Mouse (Mus musculus): Measurements from ENCODE around the gene Ppp2ca.
"Not testable (repeated sequence)": the region's sequence is repeated elsewhere in the genome, so short reads cannot be mapped to it uniquely, and the experiment has no call there.

Ppp2ca gene

DNA sequence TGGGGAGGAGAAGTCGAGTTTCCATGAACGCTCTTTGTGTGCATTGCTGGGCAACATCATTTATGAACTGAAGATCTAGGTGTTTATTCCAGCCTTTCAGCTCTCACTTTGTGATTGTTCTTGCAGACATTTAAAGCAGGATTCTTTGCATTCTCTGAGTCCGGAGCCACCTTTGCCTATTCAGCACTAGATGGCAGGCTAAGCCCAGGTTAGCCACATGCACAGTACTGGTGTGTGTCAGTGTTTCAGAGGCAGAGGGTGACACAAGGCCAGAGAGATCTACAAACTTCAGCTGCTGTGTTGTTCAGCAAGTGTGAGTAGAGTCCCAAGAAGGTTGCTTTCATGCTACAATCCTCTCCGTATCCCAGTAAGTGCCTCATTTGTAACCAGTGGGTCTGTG, 45.2 kb downstream of the Ppp2ca start:
- not testable (repeated sequence) for DNase-seq (ENCODE audit: low spot score)

DNA sequence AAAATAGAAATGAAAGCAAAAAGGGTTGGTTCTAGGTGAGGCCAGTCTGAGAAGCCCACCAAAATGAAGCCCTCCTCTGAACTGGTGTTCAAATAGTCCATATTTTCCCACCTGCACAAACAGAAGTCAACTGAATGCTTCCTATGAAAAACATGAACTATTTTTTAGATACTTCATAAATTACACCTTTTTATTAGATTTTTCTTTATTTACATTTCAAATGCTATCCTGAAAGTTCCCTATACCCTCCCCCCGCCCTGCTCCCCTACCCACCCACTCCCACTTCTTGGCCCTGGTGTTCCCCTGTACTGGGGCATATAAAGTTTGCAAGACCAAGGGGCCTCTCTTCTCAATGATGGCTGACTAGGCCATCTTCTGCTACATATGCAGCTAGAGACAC, 46.9 kb downstream of the Ppp2ca start, which contains the start of gene Olfr1373:
Gene Olfr1373, minus strand, starts transcription at position 101 of the 400 bp plus-strand sequence.
- not testable (repeated sequence) for DNase-seq (ENCODE audit: low spot score)

DNA sequence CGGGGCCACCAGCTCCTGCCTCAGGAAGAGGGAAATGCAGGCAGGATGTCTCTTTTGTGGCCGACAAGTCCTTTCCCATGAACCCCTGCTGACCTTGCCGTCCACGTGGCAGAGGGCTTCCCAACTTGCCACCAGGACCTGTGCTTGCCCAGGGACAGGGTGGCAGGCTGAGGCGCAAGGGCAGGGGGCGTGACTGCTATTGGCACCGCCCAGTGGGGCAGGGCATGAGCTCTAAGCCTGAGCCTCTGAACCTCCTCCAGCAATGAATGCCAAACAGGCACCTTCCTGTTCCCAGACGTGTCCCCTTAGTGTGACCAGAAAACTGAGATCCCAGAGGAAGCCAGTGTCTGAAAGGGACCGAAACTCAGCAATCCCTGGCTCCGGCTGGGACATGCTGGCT, 65.4 kb downstream of the Ppp2ca start:
- no peak for DNase-seq (ENCODE audit: low spot score)

DNA sequence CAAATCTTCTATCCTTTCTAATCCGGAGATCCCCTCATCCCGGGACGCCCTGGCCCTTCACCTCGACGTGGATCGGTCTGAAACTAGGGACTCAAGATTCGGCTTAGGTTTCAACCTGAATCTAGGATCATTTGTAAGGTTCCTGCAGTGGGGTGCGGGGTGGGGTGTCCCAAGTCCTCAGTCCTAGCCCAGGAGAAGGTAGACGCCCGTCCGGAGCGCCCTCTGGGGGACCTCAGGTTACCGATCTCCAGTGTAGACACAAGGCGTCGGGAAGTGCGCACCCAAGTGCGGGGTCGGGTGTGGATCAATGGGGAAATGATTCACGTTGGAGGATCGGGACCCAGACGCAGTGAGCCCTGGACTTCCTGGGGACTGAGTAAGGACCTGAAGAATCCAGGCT, 68.6 kb downstream of the Ppp2ca start:
- no peak for DNase-seq (ENCODE audit: low spot score)

DNA sequence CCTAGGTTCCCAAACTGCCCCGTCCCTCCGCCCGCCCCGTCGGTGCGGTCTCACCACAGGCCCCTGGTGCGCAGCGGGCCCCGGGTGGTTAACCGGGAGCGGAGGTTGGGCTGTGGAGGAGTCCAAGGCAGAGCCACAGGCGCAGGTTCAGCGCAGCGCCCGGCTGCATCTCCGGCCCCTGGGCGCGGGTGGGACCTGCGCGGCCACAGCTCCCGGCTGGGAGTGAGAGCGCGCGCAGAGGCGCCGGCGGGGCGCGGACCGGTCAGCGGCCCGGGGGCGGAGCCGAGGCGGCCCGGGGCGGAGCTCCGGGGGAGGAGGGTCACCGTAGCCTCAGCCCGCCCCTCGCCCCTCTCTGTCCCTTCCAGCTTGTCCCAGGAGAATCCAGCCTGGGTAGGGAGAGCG, 69.4 kb downstream of the Ppp2ca start:
- DNase-seq (ENCODE audit: low spot score), result not testable (repeated sequence)

DNA sequence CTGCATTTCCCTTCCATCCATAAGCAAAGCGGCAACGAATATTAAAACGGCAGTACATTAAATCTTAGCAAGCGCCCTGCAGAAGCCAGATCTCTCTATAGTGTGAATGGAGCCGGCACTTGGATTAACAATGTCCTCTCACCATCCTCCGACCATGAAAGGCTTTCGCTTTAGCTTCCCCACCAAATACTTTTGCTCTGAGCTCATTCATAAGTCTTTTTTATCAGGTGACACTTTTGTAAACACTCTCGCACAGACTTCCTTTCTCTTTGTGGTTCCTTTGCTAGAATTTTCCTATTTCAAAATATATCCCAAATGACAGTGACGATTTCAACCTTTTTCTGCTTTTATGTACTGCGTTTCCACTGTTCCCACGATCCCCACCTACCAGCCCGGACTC, 70.0 kb downstream of the Ppp2ca start:
- no peak for DNase-seq (ENCODE audit: low spot score)
